Mouse (Mus musculus): ENCODE data around the gene Atp23.
A peak's percentile ranks its signal among the peaks of the same experiment; 100 is the strongest.

DNA sequence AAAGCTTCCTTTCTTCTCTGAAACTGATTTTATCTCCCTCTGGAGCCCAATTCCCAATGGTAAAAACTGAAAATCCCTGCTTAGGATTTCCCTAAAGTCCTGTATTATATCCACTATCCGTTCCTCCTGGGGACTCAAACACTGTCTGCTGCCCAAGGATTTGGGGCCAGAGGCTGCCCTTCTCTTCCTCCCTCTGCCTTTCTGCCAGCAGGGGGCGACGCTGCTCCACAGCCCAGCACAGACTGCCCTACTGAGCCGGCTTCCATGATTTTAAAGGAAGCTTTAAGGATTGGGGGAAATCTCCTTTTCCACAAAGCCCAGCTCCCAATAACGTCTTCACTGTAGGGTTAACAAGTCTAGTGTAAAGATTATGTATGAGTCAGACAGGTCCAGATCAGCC lies 68.1 kb downstream of the Atp23 start:
- no peak for TF ChIP-seq POLR2A (IDR thresholded peaks at IDR 0.05; ENCODE audit: control insufficient read depth, low read depth, low read length)
- peak; percentile 81; the same call in 1 of the 2 replicates for TF ChIP-seq CTCF (IDR thresholded peaks at IDR 0.05; ENCODE audit: control insufficient read depth, insufficient read depth, insufficient replicate concordance, low read depth, low read length)
